Mouse (Mus musculus) MEL (cell line): ENCODE measurements around the gene Per3. TPM values are rescaled to one million over a fixed set of nuclear protein-coding genes. Genes with fewer than 3 reads are reported as not detected.
A peak's percentile ranks its signal among the peaks of the same experiment; 100 is the strongest.

ENCODE experiments used
- DNase-seq: peaks from one replicate; pipeline ENCODE4 v3.0.0; 2011; ENCODE audit warnings: low read depth, low spot score
- H3K27ac ChIP-seq: 2 replicates; pipeline ENCODE4 v1.5.1; 2012; ENCODE audit warnings: low read depth, mild to moderate bottlenecking, control low read depth, low read length, moderate library complexity; ENCODE audit not compliant: control insufficient read depth
- H3K27me3 ChIP-seq, 2 experiments: fragments of 150-350 bp in 1 of 2; sonication (generic) in 1 of 2; 2 replicates each; pipeline ENCODE4 v1.6.1; 2012; ENCODE audit warnings: low read length in 2 of 2, mild to moderate bottlenecking in 2 of 2, improper control_type of control experiment in 1 of 2, moderate library complexity in 1 of 2; ENCODE audit not compliant: insufficient read depth in 2 of 2, control insufficient read depth in 1 of 2
- H3K36me3 ChIP-seq, 2 experiments: 2 replicates each; pipeline ENCODE4 v1.6.1; 2012 to 2014; ENCODE audit warnings: low read length in 2 of 2, improper control_type of control experiment in 1 of 2, inconsistent platforms in 1 of 2, mild to moderate bottlenecking in 1 of 2; ENCODE audit not compliant: insufficient read depth in 2 of 2, control insufficient read depth in 1 of 2
- H3K4me1 ChIP-seq, 2 experiments: fragments of 150-350 bp in 1 of 2; sonication (generic) in 1 of 2; 2 replicates each; pipeline ENCODE4 v1.6.1; 2012; ENCODE audit warnings: low read length in 2 of 2, improper control_type of control experiment in 1 of 2, mild to moderate bottlenecking in 1 of 2; ENCODE audit not compliant: insufficient read depth in 2 of 2, control insufficient read depth in 1 of 2
- H3K4me3 ChIP-seq, 2 experiments: fragments of 150-350 bp in 1 of 2; sonication (generic) in 1 of 2; 2 replicates each; pipeline ENCODE4 v1.5.1; 2012; ENCODE audit warnings: low read depth in 2 of 2, low read length in 2 of 2, mild to moderate bottlenecking in 2 of 2, moderate library complexity in 2 of 2, control low read depth in 1 of 2, improper control_type of control experiment in 1 of 2; ENCODE audit not compliant: control insufficient read depth in 1 of 2, insufficient read depth in 1 of 2
- H3K79me2 ChIP-seq: 2 replicates; pipeline ENCODE4 v1.6.1; 2012; ENCODE audit warnings: mild to moderate bottlenecking, low read length, moderate library complexity; ENCODE audit not compliant: control insufficient read depth, poor library complexity, insufficient read depth
- H3K9ac ChIP-seq: 2 replicates; pipeline ENCODE4 v1.6.1; 2012; ENCODE audit warnings: low read depth, mild to moderate bottlenecking, control low read depth, low read length, moderate library complexity; ENCODE audit not compliant: control insufficient read depth, poor library complexity, severe bottlenecking
- H3K9me3 ChIP-seq: fragments of 150-350 bp; sonication (generic); replicated peaks from 2 replicates; pipeline ENCODE4 v1.6.1; 2012; ENCODE audit warnings: mild to moderate bottlenecking, low read length, improper control_type of control experiment, moderate library complexity; ENCODE audit not compliant: insufficient read depth
- BHLHE40 ChIP-seq: IDR thresholded peaks from 2 replicates; pipeline ENCODE4 v1.6.1; 2012; ENCODE audit warnings: low read depth, mild to moderate bottlenecking, inconsistent platforms, low read length, improper control_type of control experiment, borderline replicate concordance
- CHD2 ChIP-seq: IDR thresholded peaks from 2 replicates; pipeline ENCODE4 v1.6.1; 2011; ENCODE audit warnings: low read length, improper control_type of control experiment
- E2F4 ChIP-seq: IDR thresholded peaks from 2 replicates; pipeline ENCODE4 v1.6.1; 2011; ENCODE audit warnings: low read depth, low read length, improper control_type of control experiment, borderline replicate concordance
- ELF1 ChIP-seq: IDR thresholded peaks from 2 replicates; pipeline ENCODE4 v1.6.1; 2014; ENCODE audit warnings: low read depth, mild to moderate bottlenecking, inconsistent platforms, low read length, improper control_type of control experiment, moderate library complexity
- EP300 ChIP-seq, 2 experiments: IDR thresholded peaks; 2 replicates each; pipeline ENCODE4 v1.6.1; 2011; ENCODE audit warnings: improper control_type of control experiment in 2 of 2, low read length in 2 of 2, low read depth in 1 of 2, mild to moderate bottlenecking in 1 of 2
- ETS1 ChIP-seq: IDR thresholded peaks from 2 replicates; pipeline ENCODE4 v1.6.1; 2012; ENCODE audit warnings: low read depth, mild to moderate bottlenecking, inconsistent platforms, low read length, improper control_type of control experiment, moderate library complexity
- GABPA ChIP-seq: IDR thresholded peaks from 2 replicates; pipeline ENCODE4 v1.6.1; 2012; ENCODE audit warnings: low read depth, mild to moderate bottlenecking, inconsistent platforms, low read length, improper control_type of control experiment, moderate library complexity
- HCFC1 ChIP-seq: IDR thresholded peaks from 2 replicates; pipeline ENCODE4 v1.6.1; 2012; ENCODE audit warnings: low read depth, mild to moderate bottlenecking, inconsistent platforms, low read length, improper control_type of control experiment, moderate library complexity
- JUND ChIP-seq: IDR thresholded peaks from 2 replicates; pipeline ENCODE4 v1.6.1; 2011; ENCODE audit warnings: low read depth, mild to moderate bottlenecking, improper control_type of control experiment, low read length
- KAT2A ChIP-seq: conservative IDR thresholded peaks from 2 replicates; pipeline ENCODE4 v1.6.1; 2012; ENCODE audit warnings: low read depth, low read length, improper control_type of control experiment, inconsistent platforms
- MAX ChIP-seq: IDR thresholded peaks from 2 replicates; pipeline ENCODE4 v1.6.1; 2011; ENCODE audit warnings: low read length, improper control_type of control experiment
- MAZ ChIP-seq: IDR thresholded peaks from 2 replicates; pipeline ENCODE4 v1.6.1; 2012; ENCODE audit warnings: low read depth, mild to moderate bottlenecking, inconsistent platforms, low read length, improper control_type of control experiment
- MEF2A ChIP-seq: IDR thresholded peaks from 2 replicates; pipeline ENCODE4 v1.6.1; 2014; ENCODE audit warnings: low read depth, mild to moderate bottlenecking, inconsistent platforms, low read length, improper control_type of control experiment; ENCODE audit not compliant: poor library complexity, insufficient replicate concordance, severe bottlenecking; ENCODE audit errors: extremely low read depth
- MXI1 ChIP-seq: IDR thresholded peaks from 2 replicates; pipeline ENCODE4 v1.6.1; 2011; ENCODE audit warnings: mild to moderate bottlenecking, low read depth, low read length, improper control_type of control experiment
- NELFE ChIP-seq: IDR thresholded peaks from 2 replicates; pipeline ENCODE4 v1.6.1; 2011; ENCODE audit warnings: low read depth, low read length, improper control_type of control experiment
- POLR2A ChIP-seq, 2 experiments: IDR thresholded peaks; 2 replicates each; pipeline ENCODE4 v1.6.1; 2011 to 2012; ENCODE audit warnings: low read length in 2 of 2, mild to moderate bottlenecking in 2 of 2, control low read depth in 1 of 2, improper control_type of control experiment in 1 of 2, low read depth in 1 of 2, moderate library complexity in 1 of 2; ENCODE audit not compliant: control insufficient read depth in 1 of 2, insufficient read depth in 1 of 2, poor library complexity in 1 of 2
- POLR2AphosphoS2 ChIP-seq: IDR thresholded peaks from 2 replicates; pipeline ENCODE4 v1.6.1; 2011; ENCODE audit warnings: low read length, improper control_type of control experiment
- POLR2AphosphoS5 ChIP-seq: IDR thresholded peaks from 2 replicates; pipeline ENCODE4 v1.6.1; 2012; ENCODE audit warnings: low read depth, borderline replicate concordance, mild to moderate bottlenecking, inconsistent platforms, low read length, moderate library complexity, mixed read lengths
- SIN3A ChIP-seq: IDR thresholded peaks from 2 replicates; pipeline ENCODE4 v1.6.1; 2012; ENCODE audit warnings: low read length, improper control_type of control experiment, inconsistent platforms
- SMC3 ChIP-seq: IDR thresholded peaks from 2 replicates; pipeline ENCODE4 v1.6.1; 2011; ENCODE audit warnings: low read depth, low read length, improper control_type of control experiment
- TCF12 ChIP-seq: IDR thresholded peaks from 2 replicates; pipeline ENCODE4 v1.6.1; 2014; ENCODE audit warnings: low read depth, mild to moderate bottlenecking, inconsistent platforms, low read length, improper control_type of control experiment, moderate library complexity
- USF1 ChIP-seq: IDR thresholded peaks from 2 replicates; pipeline ENCODE4 v1.6.1; 2014; ENCODE audit warnings: low read depth, mild to moderate bottlenecking, inconsistent platforms, low read length, improper control_type of control experiment, moderate library complexity
- USF2 ChIP-seq, 2 experiments: IDR thresholded peaks; 2 replicates each; pipeline ENCODE4 v1.6.1; 2011 to 2012; ENCODE audit warnings: improper control_type of control experiment in 2 of 2, low read length in 2 of 2, borderline replicate concordance in 1 of 2, inconsistent platforms in 1 of 2, low read depth in 1 of 2, mild to moderate bottlenecking in 1 of 2; ENCODE audit not compliant: insufficient read depth in 1 of 2
- ZC3H11A ChIP-seq: IDR thresholded peaks from 2 replicates; pipeline ENCODE4 v1.6.1; 2012; ENCODE audit warnings: low read depth, mild to moderate bottlenecking, inconsistent platforms, low read length, improper control_type of control experiment
- ZKSCAN1 ChIP-seq: IDR thresholded peaks from 2 replicates; pipeline ENCODE4 v1.6.1; 2012; ENCODE audit warnings: low read depth, mild to moderate bottlenecking, inconsistent platforms, low read length, improper control_type of control experiment, moderate library complexity
- polyA plus RNA-seq, 2 experiments: library from polyadenylated mRNA; stranded (reverse) in 1 of 2; unstranded in 1 of 2; fragments of >175 nt in 1 of 2; fragments of >200 nt in 1 of 2; gene quantifications; 2 replicates each; pipeline versions ENCODE4 v1.2.1 to v1.2.4; 2012; ENCODE audit warnings: low replicate concordance in 2 of 2, low read depth in 1 of 2; ENCODE audit not compliant: insufficient read length in 2 of 2, insufficient read depth in 1 of 2, missing spikeins in 1 of 2
- total RNA-seq: library from RNA; depleted of rRNA; stranded (reverse); fragments of 300-350 nt; gene quantifications from 2 replicates; pipeline ENCODE4 v1.2.3, GENCODE M21; 2012; rRNA removed

Gene Per3
- total RNA-seq (3.0 and 3.1 TPM in 2 replicates), polyA plus RNA-seq (1 to 10 TPM in 1 of 2 experiments, not detected in 1; 4.5 TPM)

DNA sequence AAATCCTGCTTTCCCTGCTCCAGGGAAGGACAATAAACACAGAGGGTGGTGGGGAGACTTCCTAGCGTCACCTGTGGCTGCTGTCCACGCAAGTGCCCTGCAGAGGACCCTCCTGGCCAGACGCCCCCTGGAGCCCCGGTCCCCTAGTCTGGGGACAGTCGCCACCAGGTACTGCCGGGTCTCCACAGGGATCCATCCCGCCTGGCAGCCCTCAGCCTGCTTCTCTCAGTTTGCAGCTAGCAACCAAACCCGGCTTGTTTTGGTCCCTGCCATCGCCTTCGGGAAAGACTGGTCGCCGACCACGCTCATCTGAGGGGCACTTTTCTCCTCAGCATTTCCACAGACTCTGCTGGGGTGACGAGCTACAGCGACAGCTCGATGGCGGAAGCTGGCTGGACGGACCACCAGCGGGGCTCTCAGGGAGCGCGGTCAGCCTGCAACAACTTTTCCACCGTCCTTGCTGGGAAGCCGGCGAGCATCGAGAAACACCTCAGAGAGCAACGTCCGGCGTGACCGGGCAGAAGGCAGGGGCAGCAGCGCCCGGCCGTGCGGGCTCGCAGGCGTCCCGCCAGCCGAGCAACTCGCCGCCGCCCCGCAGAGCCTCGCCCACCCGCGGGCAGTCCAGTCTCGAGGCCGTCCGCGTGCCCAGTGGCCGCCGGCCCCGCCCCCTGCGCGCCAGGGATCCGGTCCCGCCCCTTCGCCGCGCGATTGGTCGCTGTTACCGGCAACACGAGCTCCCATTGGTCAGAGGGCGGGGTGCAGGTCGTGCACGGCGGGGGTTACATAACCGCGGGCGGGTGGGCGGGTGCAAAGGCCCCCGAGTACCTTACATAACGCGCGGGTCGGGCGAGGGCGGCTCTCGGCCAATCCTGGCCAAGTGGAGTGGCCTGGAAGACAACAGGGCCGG lies at the start of gene Per3:
Gene Per3 (minus strand): TSS at position 629 of the 907 bp plus-strand sequence.
- Histone ChIP-seq H3K79me2 (peaks cover 3% of the 10 kb centered on the region; the same call in 1 of the 2 replicates), H3K4me3 (peak within 1 kb of the TSS; percentile 73 to 74), H3K27me3 (no peaks in the 10 kb centered on the region), H3K36me3 (no peaks in the 10 kb centered on the region; a peak in 1 of 4 replicates), H3K9ac (peak within 1 kb of the TSS; percentile 74), H3K9me3 (no peaks in the 10 kb centered on the region), H3K27ac (no peak within 1 kb of the TSS), H3K4me1 (peaks cover 0 to 2% of the 10 kb centered on the region in 2 experiments; a peak in 1 of 4 replicates)
- TF ChIP-seq KAT2A (no peak), EP300 (IDR thresholded peaks at IDR 0.05; ENCODE audit: low read depth in 1 of 2, low read length in 2 of 2) (no peak), USF2 (IDR thresholded peaks at IDR 0.05; ENCODE audit: borderline replicate concordance in 1 of 2, insufficient read depth in 1 of 2, low read depth in 1 of 2, low read length in 2 of 2) (no peak), MEF2A (no peak), SMC3 (no peak), BHLHE40 (no peak), NELFE (peak; percentile 69), POLR2AphosphoS5 (no peak), MAZ (no peak), HCFC1 (no peak), TCF12 (0 out of 2 replicates have a peak, but pooled peaks have one; percentile 8), JUND (no peak), ZC3H11A (no peak), ELF1 (no peak), ZKSCAN1 (no peak), SIN3A (peak; percentile 71), CHD2 (no peak), POLR2AphosphoS2 (no peak), E2F4 (no peak), MXI1 (peak; percentile 85), ETS1 (no peak), USF1 (no peak), GABPA (no peak), MAX (peak; percentile 76), POLR2A (IDR thresholded peaks at IDR 0.05; ENCODE audit: control insufficient read depth in 1 of 2, insufficient read depth in 1 of 2, low read depth in 1 of 2, low read length in 2 of 2, poor library complexity in 1 of 2) (peak; percentile 68 to 89; a peak in 3 of 4 replicates)
- DNase-seq = peak; percentile 94
